Mouse (Mus musculus): ENCODE measurements at regions not wholly inside any gene's neighbourhood (a gene's known extent, or its start where the extent isn't known, plus 50 kb on each side); places are given as distances from the start of the nearest gene placed in this dataset.

GRCm38 (mm10) chr5:120251697-120252401 is 135.6 kb downstream of the Rbm19 start:
- TF ChIP-seq CTCF (IDR thresholded peaks at IDR 0.05) (no peak), EP300 (IDR thresholded peaks at IDR 0.05) (no peak)
